Mouse (Mus musculus) cerebellum, postnatal 14 days (tissue): ENCODE data around the gene Capn2.

Experiments
- DNase-seq, 2 experiments: peaks; one replicate each; pipeline ENCODE4 v3.0.0; 2021; ENCODE audit warnings: mixed read lengths in 2 of 2

Capn2 gene

DNA sequence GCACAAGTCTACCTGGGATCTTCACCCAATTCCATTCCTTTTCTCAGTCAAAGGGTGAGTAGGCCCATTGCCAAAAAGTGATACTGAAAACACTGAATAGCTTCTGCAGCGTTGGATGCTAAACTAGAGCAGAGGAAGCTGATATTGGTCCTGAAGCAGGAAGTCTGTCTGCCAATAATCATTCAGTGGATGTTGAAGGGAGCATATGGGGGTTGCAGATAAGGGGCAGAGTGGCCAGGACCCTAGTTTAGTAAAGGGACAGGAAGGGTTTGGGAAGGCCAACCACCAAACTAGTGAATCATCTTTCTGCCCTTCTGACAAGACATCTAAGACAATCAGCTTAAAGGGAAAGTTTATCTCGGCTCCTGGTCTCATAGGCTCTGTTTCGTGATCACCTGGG is 6.3 kb upstream of the Capn2 start:
- DNase-seq: no peak

DNA sequence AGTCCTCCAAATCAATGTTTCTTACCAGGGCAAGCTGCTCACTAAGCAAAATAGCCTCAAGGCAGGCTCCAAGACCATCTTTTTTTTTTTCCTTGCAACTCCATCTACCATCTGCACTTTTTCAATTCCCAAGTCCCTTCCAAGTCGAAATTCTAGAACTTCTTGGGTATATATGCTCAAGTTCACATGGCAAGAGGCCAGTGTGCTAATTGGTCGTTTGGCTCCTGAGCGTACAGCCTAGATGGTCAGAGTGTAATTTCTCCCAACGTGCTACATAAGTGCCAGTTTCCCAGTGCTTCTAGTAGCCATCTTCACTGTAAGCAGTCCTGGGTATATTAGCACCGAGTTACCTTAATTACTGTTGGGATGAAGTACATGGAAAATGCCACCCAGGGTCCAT is 5.6 kb upstream of the Capn2 start:
- no peak for DNase-seq

DNA sequence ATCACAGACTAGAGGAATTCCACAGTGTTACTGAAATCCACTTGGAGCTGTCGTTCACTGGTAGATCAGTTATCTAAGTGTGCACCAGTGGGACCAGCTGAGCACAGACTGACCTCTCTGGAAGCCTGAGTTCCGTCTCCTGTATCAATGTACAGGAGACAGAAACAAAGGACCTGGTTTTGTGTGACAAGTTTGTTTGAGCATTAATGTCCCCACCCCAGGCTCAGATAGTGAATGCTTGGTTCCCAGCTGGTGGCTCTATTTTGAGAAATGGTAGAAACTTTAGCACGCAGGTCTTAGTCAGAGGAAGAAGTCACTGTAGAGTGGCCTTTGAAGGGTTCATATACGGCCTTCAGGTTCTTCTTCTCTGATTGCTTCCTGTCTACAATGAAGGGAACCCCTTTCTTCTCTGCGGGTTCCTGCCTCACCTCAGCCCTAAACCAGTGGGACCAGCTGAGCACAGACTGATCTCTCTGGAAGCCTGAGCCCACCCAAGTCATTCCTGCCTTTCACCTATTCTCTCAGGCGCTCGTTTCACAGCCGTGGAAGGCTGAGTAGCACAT is 3.6 kb upstream of the Capn2 start:
- DNase-seq: no peak

DNA sequence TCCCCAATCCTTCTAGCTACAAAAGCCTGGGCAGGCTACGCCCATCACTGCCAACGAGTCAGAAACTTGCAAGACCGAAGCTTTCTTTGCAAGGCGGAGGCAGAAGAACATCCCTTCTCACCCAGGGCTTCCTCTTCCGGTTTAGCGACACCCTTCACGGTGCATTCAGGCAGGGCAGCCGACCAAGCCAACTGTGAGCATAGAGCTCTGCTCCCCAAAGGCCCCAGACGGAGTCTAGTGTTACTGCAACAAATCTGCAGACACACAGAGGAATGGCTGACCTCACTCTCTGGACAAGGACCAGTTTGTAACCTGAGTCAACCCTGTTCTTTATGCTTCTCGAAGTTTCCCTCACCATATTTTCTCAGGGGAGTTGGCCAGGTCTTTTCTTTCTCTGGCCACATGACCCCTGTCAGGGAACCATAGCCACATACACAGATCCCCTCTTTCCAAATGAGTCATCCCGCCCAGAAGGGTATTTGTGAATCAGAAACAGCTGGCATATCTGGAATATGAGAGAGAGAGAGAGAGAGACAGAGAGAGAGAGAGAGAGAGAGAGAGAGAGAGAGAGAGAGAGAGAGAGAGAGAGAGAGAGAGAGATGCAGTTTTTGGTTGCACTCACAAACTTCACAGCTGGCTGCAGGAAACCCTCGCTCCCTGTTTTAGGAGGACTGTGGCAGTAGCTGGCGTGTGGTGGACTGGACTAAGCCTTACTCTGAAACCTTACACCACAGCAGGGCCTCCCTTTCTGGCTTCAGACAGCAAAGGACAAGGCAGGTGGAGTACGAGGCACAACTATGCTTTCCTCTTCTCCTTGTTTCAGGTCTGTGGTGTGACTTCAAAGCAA is 2.9 kb upstream of the Capn2 start:
- DNase-seq: no peak

DNA sequence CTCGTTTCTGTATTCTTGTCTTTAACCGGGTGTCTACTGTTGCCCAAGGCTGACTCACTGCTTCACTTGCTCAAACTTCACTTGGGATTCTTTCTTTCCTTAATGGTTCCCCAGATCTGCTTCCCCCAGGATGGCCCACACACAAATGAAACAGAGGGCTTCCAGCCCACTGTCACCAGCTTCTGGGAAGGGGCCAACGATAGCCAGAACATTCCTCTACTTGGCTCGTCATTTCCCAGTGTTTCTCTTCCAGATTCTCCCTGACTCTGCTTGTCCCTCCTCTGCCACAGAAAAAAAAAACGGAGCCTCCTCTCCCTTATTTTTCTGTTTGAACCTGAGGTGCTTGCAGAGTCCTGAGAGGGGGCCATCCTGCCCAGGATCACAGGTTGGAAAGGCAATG is 1.9 kb upstream of the Capn2 start:
- DNase-seq: no peak

DNA sequence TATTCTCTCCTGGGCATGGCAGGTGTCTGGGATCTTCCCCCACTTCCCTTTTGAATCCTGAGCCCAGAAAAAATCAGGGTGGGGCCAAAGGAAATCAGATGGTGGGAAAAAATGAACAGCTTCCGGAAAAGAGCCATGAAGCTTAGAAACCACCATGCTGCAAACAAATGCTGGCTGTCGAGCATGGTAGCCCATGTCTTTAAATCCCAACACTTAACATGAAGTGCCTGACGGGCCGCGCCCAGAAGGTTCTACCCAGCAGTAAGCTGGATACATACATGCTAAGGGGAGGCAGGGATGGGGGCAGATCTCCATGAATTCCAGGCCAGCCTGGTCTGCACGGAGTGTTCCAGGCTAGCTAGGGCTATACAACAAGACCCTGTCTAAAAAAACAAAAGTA is 1.4 kb upstream of the Capn2 start:
- no peak for DNase-seq

DNA sequence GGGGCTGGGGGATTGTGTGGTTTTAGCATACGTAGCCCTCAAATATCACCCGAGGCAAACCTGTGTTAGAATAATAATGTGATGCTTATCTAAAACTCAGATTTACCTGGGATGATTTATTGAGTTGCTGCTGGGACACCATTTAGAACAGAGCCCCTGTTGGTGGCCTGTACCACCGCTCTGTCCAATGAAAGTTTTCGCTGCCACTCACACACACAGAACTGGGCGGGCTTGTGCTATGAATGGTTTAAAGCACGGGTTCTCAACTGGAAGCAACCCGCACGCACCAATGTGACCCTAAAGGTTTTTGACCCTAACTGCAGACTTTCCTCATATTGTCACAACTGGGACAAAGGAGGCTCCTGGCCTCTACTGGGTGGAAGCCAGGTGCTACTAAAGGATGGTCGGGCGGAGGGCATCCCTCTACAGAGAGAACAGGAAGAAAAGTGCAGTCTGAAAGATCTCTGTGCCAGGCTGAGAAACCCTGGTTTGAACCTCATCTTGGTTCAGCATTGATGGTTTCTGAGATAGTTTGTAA is 804 bp upstream of the Capn2 start:
- DNase-seq: no peak

DNA sequence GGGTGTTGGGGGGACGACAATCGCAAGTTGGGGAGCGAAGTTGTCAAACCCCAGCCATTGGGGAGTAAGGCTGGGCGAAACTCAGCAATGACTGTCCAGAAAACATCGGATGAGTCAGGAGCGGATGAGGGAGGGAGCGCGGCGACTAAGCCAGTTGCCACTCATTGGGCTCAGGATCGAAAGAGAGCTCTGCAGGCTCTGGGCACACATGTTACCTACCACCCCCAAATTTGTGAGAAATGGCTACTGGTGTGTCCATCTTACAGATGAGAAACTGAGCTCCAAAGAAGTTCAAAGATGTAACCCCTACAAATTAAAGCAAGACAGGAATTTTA is 236 bp upstream of the Capn2 start:
- DNase-seq: no peak

DNA sequence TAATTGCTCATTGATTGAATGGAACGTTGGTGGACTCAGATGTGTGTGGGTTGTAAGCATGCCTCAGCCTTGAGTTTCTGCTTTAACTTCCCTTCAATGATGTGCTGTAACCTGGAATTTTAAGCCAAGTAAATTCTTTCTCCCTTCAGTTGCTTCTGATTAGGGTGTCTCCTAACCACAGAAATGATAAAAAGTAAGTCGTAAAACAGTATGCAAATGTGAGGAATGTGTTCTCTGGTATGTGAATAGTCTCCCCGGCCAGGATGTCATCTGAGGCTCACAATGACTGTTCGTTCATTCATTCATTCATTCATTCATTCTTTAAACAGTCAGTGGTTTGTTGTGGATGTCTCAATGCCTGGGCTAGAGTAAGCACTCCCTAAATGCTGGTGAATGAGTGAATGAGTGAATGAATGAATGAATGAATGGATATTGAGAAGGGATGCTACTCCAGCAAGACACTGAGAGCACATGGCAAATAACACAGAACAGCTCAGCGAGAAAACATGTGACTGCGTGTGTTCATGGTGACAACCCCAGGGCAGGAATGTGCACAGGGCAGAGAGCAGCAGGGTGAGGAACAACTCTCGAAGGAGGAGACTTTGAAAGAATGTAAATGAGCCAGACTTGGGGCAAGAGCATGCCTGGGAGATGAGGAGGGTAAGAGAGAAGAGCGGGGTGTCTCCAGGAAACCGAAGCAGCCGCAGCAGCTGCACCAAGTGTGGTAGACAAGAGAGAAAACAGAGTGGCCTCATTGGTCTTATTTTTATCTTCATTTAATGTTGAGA is 2.4 kb downstream of the Capn2 start:
- no peak for DNase-seq

DNA sequence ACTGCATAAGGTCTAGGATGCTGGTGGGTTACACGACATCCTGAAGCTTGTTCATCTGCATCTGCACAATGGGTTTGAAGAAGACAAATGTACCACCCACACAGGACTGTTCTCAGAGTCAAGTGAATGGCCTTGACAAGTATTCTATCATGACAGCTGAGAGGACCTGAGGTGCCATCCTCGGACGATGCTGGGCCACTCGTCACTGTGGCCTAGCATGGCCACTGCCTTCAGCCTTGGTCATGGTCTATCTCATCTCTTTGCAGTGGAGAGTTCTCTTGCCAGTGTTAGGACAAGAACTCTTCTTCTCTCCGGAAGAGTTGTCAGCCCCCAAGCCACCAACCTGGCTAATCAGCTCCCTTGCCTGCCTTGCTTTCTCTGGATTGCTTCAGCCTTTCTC is 3.7 kb downstream of the Capn2 start:
- DNase-seq: no peak

DNA sequence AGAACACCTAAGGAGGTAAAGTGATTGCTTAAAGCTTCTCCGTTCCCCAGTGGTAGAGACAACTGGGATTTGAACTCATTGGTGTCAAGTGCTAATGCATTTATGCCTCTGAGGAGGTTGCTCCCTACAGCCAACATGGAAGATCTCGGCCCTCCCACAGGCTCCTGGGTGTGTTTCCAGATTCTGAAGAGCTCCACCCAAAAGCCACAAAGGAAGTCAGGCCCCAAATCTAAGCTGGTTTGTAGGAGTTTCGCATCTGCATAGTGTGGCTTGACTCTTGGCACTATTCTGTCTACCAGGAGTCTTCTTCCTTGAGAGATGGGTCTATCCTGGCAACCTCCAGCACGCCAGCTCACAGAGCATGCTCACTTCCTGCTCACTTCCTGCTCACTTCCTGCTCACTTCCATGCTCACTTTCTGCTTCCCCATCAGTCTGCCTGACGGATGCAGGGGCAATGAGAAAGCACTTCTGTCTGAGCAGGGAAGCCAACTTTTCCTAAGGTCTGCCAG is 4.5 kb downstream of the Capn2 start:
- DNase-seq: no peak

DNA sequence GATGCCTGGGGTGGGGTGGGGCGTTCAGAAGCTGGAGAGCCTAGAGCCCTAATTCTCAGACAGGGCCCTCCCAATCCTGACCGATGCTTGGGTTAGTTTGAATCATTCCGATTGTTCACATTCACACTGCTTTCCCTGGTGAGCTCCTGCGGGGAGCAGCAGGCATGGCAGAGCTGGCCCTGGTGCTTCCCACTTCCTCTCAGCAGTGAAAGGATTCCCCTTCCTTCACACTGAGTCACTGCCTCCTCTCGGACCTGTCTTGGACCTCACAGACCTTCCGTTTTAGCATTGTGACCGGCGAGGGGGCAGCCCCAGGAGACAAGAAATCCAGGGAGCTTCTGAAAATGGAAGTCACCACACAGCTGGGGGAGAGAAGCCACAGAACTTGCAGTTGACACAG is 5.6 kb downstream of the Capn2 start:
- DNase-seq: no peak

DNA sequence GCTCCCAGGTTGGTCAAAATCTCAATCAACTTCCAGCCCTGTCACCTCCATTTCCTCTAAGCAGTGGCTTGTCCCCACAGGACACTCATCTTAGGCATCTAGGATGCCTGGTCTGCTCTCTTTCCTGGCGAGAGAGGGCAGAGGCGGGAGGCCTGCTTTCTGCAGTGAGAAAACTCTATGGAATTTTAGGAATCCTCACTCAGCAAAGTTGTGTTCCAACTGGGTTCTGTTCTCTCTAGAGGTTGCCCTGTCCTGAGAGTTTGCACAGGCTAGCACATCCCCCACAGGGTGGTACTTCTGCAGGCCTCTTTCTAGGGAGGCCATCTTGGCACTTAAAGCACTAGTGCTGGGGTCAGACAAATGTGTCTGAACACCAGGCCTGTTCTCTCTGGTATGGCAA is 6.3 kb downstream of the Capn2 start:
- no peak for DNase-seq

DNA sequence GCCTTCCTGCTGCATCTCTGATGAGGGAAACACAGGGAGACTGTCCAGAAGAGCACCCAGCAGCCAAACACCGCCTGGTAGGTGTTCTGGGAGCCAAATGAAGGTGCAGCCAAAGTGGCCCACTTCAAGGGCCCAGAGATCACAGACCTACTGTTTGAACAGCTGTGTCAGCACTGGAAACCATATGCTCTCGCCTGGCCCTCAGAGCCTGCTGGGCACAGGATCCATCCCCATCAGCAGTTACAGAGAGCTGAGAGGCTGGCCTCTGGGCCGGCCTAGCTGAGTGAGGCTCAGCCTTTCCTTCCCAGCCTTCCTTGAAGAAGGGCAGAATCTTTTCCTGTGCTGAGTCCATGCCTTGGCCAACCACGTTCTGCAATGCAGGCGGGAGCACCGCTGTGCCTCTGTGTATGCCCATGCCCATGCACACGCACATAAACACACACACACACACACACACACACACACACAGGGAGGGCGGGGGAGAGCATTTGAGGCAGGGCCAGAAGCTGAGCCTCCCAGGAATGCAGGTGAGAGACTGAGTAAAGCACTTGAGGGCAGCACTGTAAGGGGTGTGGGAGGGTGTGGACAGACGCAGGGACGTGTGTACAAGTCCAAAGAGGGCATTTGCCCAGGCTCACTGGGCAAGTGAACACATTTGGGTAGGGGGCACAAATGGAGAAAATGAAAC is 8.2 kb downstream of the Capn2 start:
- peak in 1 of 2 experiments; percentile 32 for DNase-seq

DNA sequence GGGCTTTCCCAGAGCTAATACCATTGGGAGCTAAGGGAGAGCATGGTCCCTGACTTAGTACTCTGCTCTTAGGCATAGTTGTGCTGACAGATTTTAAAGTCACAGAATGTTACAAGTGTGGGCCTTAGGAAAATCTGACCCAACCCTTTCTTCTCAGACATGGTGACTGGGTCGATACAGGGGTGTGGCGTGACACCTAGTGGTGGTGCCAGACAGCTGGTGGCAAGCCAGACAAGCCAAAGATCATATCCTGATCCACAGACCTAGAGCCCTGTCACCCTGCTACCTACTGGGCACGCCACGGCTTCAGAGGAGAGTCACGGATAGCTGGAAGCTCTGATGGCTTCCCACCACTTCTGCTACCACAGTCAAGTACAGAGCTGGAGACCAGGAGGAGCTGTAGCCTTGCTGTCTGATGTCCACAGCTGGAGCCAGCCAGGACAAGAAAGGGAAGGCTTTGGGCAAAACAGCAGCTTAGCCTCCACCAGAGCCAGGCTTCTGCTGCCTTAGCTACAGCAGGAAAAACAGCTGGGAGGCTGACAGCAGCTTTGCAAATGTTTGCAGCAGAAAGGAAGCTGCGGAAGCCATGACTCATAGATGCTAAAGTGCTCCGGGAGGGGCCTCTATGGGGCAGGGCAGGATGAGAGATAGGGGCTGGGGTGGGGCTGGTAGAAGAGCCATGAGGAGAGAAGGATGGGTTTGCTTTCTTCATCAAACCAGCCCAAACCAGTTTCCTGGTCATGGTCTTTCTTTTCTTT is 11.0 kb downstream of the Capn2 start:
- no peak for DNase-seq

DNA sequence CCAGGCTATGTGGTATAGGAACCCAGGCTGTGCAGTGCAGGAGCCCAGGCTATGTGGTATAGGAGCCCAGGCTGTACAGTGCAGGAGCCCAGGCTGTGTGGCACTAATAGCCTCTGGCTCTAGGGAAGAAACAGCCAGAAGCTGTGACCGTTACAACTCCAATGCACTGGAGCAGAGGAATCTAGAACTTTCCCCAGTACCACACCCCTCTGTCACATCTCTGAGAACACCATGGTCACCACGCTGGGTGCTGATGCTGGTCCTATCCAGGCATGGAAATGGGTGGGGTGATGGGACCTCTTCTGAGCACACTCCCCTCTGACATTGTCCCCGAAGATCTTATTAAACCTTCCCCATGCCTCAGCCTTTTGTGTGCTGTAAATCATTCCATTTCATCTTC is 12.1 kb downstream of the Capn2 start:
- no peak for DNase-seq

DNA sequence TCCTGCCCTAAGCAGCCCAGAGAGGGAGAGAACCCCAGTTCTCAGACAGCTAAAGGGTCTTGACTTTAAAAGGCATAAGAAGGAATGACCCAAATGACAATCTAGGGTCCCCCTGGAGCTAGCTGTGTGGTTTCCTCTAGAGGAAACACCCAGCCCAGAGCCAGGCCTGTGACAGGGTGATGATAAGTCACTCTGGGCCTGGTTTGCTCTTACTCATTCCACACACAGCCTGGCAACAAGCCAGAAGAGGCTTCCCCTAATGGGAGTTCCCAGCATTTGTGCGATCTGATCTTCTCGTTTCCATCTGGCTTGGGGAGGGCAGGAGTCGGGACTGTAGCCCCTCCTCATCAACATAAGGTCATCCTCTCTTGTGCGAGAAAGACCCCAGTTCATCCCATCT is 13.2 kb downstream of the Capn2 start:
- peak in 1 of 2 experiments; percentile 64 for DNase-seq

DNA sequence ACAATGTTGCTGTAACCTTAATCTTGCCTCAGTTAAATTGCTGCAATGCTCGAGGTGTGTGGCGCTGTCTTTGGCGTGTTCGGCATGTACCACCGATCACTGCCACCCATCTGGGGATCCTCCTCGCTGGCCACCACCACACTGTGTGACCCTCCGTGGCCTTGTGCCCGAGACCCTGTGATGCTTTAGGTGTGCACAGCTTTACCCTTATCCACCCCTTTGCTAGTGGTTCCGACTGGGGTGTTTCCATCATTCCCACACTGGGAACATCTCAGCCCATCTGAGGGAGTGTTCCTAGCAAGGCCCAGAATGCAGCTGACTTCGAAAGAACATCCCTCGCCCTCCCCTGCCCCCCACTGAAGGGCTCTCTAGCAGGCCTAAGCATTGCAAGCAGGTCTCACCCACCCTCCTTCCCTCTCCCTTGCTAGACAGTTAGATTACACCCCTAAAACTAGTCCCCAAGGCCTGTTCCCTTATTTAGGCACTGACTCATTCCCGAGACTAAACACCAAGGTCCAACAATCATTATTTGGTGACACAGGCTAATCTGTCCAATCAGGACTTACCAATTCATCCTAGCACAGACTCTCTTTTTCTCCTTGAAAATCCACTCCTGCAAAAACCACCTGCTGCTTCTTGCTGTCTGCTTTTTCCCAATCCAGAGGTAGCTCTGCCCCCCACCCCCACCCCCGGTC is 14.1 kb downstream of the Capn2 start:
- no peak for DNase-seq

DNA sequence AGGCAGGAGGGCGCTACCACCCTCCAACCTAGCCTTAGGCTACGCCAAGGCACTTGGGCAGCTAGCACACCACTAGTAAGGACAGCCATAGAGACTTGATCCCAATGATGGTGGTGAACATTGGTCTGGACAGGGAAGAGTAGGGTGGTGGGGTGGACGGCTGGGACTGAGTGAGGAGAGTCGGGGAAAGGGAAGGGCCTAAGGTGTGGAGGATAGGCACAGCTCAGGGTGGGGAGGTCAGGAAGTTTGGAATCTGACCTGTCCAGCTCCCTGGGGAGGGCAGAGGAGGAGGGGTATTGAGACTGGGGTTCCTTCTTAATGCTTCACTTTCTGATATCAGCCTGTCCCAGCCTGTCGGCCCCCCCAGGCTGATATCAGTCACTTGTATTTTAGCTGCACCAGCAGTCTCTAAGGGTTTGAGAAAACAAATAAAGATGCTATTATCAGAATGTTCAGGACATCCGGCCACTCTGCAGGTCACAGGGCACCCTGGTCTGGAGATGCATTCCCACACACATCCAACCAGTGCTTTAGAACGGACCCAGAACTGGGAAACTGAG is 14.8 kb downstream of the Capn2 start:
- no peak for DNase-seq

DNA sequence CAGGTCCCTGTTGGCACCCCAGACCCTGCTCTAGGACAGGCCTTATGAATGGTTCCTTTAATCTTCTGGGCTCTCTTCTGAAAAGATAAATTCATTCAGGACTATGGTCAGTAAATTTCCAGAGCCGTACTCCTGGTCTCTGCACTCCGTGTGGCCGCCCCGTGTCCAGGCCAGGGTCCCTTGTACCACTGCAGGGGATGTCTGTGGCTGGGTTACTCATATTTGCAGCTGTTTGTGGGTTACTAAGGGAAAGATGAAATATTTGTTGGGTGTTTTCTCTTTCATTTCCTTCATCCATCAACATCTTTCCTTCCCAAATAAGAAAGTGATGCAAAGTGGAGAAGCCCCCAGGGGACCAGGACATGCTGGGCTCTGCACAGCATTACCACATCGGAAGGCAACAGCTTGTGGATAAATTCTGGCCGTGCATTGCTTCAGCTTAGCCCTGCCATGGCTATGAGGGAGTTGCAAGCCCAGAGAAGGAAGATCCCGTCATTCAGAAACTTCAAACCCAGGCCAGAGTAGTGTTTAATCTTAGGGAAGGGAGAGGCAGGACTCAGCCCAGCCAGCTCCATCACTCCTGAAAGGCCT is 15.5 kb downstream of the Capn2 start:
- no peak for DNase-seq

DNA sequence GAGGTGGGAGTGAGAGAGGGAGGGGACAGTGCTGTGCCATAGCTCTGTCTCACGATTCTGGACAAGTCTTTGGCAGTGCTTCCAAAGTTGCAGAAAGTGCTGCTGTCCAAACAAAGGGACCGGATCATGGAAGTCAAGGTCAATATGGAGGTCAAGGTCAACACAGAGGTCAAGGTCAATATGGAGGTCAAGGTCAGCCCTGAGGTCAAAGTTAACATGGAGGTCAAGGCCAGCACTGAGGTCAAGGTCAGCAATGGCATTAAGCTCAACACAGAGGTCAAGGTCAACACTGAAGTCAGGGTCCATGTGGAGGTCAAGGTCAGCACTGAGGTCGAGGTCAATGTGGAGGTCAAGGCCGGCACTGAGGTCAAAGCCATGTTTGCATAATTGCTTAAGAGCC is 16.6 kb downstream of the Capn2 start:
- DNase-seq: no peak
